Mouse (Mus musculus): Measurements from ENCODE around the gene Nufip2.

DNA sequence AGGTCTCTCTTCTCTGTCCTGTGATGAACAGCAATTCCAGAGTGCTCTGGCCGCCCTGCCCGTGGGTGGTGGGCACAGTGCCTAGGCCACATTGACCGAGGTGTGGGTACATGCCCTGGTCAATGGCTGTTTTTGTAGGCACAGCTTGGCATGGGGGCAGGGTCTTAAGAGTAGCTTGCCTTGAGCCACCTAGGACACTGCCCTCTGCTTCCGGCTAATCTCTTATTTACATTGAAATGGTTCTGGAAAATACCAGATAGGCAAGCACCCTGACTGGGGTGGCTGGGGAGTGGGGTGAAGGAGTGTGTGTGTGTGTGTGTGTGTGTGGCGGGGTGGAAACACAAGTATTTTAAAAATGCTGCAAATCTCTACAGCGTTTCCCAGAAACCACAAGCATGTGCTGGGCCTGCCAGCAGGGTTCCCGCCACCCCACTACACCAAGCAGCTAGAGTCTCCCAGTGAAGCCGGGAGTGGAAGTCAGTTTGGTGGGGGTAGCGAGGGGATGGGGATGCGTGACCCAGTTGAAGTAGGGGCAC, 97.3 kb downstream of the Nufip2 start:
- TF ChIP-seq POLR2A (IDR thresholded peaks at IDR 0.05; ENCODE audit: insufficient read length, low read depth): no peak
- TF ChIP-seq SRF (IDR thresholded peaks at IDR 0.05; ENCODE audit: control insufficient read depth, insufficient read length, low read depth): no peak
